14 mouse cellular contexts compared by ENCODE assay signal in the genomic region with DNA sequence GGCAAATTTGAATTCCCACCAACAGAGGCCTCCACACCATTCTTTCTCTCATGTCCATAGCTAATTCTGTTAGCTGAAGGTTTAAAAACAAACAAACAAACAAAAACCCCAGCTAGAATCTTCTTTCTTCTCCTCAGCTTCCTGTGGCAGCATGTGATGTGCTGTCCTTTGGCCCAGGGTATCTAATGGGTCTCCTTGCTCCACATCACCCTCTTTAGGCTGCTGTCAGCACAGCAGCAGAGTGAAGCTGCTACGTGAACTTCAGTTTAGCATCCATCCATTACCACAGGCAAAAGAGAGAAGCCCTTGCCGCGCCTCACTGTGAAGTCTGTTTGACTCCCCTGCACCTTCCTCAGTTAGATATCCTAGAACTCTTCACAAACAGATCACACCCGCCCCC. TPM values are rescaled to one million over a fixed set of nuclear protein-coding genes. Genes with fewer than 3 reads are reported as not detected.
DNase-seq lines count a peak whose midpoint lies in the region; ATAC-seq and TF ChIP-seq lines count a peak whose summit lies in the region.
"Had no signal": no experiment of that assay in that cellular context is flagged by ENCODE, and none has a peak within 500 bp of the region (broad histone marks: within the 10 kb centered on the region; RNA-seq: fewer than 3 reads in every experiment).

No protein-coding gene starts in this region.

- no peaks in the 10 kb centered on the region for H3K9me3 ChIP-seq in kidney, embryonic 14.5 days (ENCODE audit: control insufficient read depth, low read length)
- H3K9me3 ChIP-seq in E14TG2a.4 (ENCODE audit: low read length), result no peaks in the 10 kb centered on the region
- no peaks in the 10 kb centered on the region for H3K9me3 ChIP-seq in hindbrain, embryonic 14.5 days (ENCODE audit: control insufficient read depth, low read length)
- H3K9me3 ChIP-seq: embryonic facial prominence, embryonic 13.5 days; midbrain, embryonic 10.5 days; neural tube, embryonic 12.5 days had no signal

- ATAC-seq in kidney, embryonic 14.5 days (ENCODE audit: low FRiP score, low TSS enrichment), result no peak
- no peak for ATAC-seq in hindbrain, embryonic 14.5 days (ENCODE audit: low FRiP score)
- ATAC-seq: activated CD4-positive, CD25-positive, alpha-beta regulatory T cell, adult 4 months had no signal

- H3K36me3 ChIP-seq in kidney, embryonic 14.5 days (ENCODE audit: control insufficient read depth, insufficient read depth, low read length), result no peaks in the 10 kb centered on the region
- H3K36me3 ChIP-seq in E14TG2a.4 (ENCODE audit: insufficient read depth, low read length), result peaks cover 8% of the 10 kb centered on the region; the same call in 1 of the 2 replicates
- no peaks in the 10 kb centered on the region for H3K36me3 ChIP-seq in hindbrain, embryonic 14.5 days (replicated peaks; ENCODE audit: control insufficient read depth, insufficient read depth)
- H3K36me3 ChIP-seq: midbrain, embryonic 10.5 days; neural tube, embryonic 12.5 days had no signal

- H3K4me3 ChIP-seq in kidney, embryonic 14.5 days (ENCODE audit: low read length), result no peak overlapping the region
- H3K4me3 ChIP-seq in E14TG2a.4 (replicated peaks; ENCODE audit: low read length), result no peak overlapping the region
- H3K4me3 ChIP-seq in embryonic fibroblast, embryonic 13.5 days (ENCODE audit: insufficient read depth, low read length), result no peak overlapping the region
- H3K4me3 ChIP-seq in hindbrain, embryonic 14.5 days (replicated peaks; ENCODE audit: low read length), result no peak overlapping the region
- H3K4me3 ChIP-seq: embryonic facial prominence, embryonic 13.5 days; limb, embryonic 13.5 days; midbrain, embryonic 10.5 days; neural tube, embryonic 12.5 days had no signal

- peak; percentile 34 for DNase-seq in kidney, postnatal 10 days
- DNase-seq in 416B (ENCODE audit: low read depth), result peak; percentile 54
- DNase-seq in right cerebral cortex, postnatal 10 days (ENCODE audit: low spot score in 2 of 2), result no peak
- DNase-seq in hindbrain, embryonic 14.5 days (ENCODE audit: low spot score), result no peak
- DNase-seq in adrenal gland, adult 8-10 months, result no peak
- DNase-seq: cerebellum, adult 11 months had no signal

- H3K9ac ChIP-seq in kidney, embryonic 14.5 days (ENCODE audit: low read depth, low read length), result no peak overlapping the region
- H3K9ac ChIP-seq in hindbrain, embryonic 14.5 days, result no peak overlapping the region
- H3K9ac ChIP-seq: embryonic facial prominence, embryonic 13.5 days; limb, embryonic 13.5 days; neural tube, embryonic 12.5 days had no signal

- H3K27ac ChIP-seq in kidney, embryonic 14.5 days (ENCODE audit: low read depth, low read length), result no peak overlapping the region
- no peak overlapping the region for H3K27ac ChIP-seq in embryonic fibroblast, embryonic 13.5 days (ENCODE audit: insufficient read depth, low read length)
- no peak overlapping the region for H3K27ac ChIP-seq in hindbrain, embryonic 14.5 days
- H3K27ac ChIP-seq: embryonic facial prominence, embryonic 13.5 days; limb, embryonic 13.5 days; midbrain, embryonic 10.5 days; neural tube, embryonic 12.5 days had no signal

- H3K4me2 ChIP-seq in kidney, embryonic 14.5 days (replicated peaks; ENCODE audit: low read depth, low read length), result no peak overlapping the region
- no peak overlapping the region for H3K4me2 ChIP-seq in hindbrain, embryonic 14.5 days (replicated peaks)
- H3K4me2 ChIP-seq: embryonic facial prominence, embryonic 13.5 days; limb, embryonic 13.5 days; neural tube, embryonic 12.5 days had no signal

- 77% methylated on average over 4 of the region's 4 CpGs for WGBS in kidney, embryonic 14.5 days
- 78% methylated on average over 4 of the region's 4 CpGs for WGBS in hindbrain, embryonic 14.5 days

- TF ChIP-seq CTCF in E14TG2a.4 (conservative IDR thresholded peaks at IDR 0.05; ENCODE audit: low read length), result peak; percentile 40
- peak; percentile 35; the same call in 1 of the 2 replicates for TF ChIP-seq CTCF in embryonic fibroblast, embryonic 13.5 days (IDR thresholded peaks at IDR 0.05; ENCODE audit: borderline replicate concordance, insufficient read depth, low read length)

- TF ChIP-seq POLR2A in embryonic fibroblast, embryonic 13.5 days (IDR thresholded peaks at IDR 0.05; ENCODE audit: low read depth, low read length), result no peak

- no peaks in the 10 kb centered on the region for H3K4me1 ChIP-seq in kidney, embryonic 14.5 days (ENCODE audit: control insufficient read depth, insufficient read depth, low read length)
- H3K4me1 ChIP-seq in E14TG2a.4 (replicated peaks; ENCODE audit: low read depth, low read length), result peaks cover 17% of the 10 kb centered on the region
- no peaks in the 10 kb centered on the region for H3K4me1 ChIP-seq in embryonic fibroblast, embryonic 13.5 days (ENCODE audit: control insufficient read depth, insufficient read depth, low read length)
- H3K4me1 ChIP-seq in hindbrain, embryonic 14.5 days (replicated peaks; ENCODE audit: control insufficient read depth, insufficient read depth, low read length), result no peaks in the 10 kb centered on the region
- H3K4me1 ChIP-seq: limb, embryonic 13.5 days; midbrain, embryonic 10.5 days; neural tube, embryonic 12.5 days had no signal

- no peaks in the 10 kb centered on the region for H3K27me3 ChIP-seq in kidney, embryonic 14.5 days (ENCODE audit: control insufficient read depth, insufficient read depth, low read length)
- no peaks in the 10 kb centered on the region for H3K27me3 ChIP-seq in E14TG2a.4 (ENCODE audit: insufficient read depth, low read length)
- H3K27me3 ChIP-seq in hindbrain, embryonic 14.5 days (ENCODE audit: control insufficient read depth, insufficient read depth, low read length), result no peaks in the 10 kb centered on the region
- H3K27me3 ChIP-seq: embryonic facial prominence, embryonic 13.5 days; limb, embryonic 13.5 days; neural tube, embryonic 12.5 days had no signal

RNA-seq across cellular contexts. Expression of gene Mustn1, which starts 21.0 kb away (rescaled TPM):
- polyA plus RNA-seq in kidney, embryonic 14.5 days (2014; fragmentation: Nextera tagmentation; extraction: Ambion mirVana), result 2.7 TPM in 2 replicates
- polyA plus RNA-seq in embryonic fibroblast, embryonic 13.5 days (2011; ENCODE audit: insufficient read length, low read depth, missing spikeins), result 2.9 and 4.9 TPM in 2 replicates
- polyA plus RNA-seq in hindbrain, embryonic 14.5 days (2014; fragmentation: Nextera tagmentation; extraction: Ambion mirVana), result 0.67 and 1.5 TPM in 2 replicates
- 1 to 10 TPM; 1.7 to 2.9 (median 2.7) TPM for total RNA-seq in adrenal gland, adult 8-10 months (2022)

RNA-seq across cellular contexts. Expression of gene Itih4, which starts 28.3 kb away (rescaled TPM):
- 0.12 and 0.26 TPM in 2 replicates for polyA plus RNA-seq in kidney, embryonic 14.5 days (2014; fragmentation: Nextera tagmentation; extraction: Ambion mirVana)
- 0.13 TPM in 1 of 2 replicates, not detected in the other for polyA plus RNA-seq in embryonic fibroblast, embryonic 13.5 days (2011; ENCODE audit: insufficient read length, low read depth, missing spikeins)
- not detected in 2 replicates for polyA plus RNA-seq in hindbrain, embryonic 14.5 days (2014; fragmentation: Nextera tagmentation; extraction: Ambion mirVana)
- total RNA-seq in adrenal gland, adult 8-10 months (2022), result 1 to 10 TPM in 3 of 4 experiments, under 1 TPM in 1; 0.65 to 4.7 (median 2.9) TPM
- polyA plus RNA-seq: activated CD4-positive, CD25-positive, alpha-beta regulatory T cell, adult 4 months; embryonic facial prominence, embryonic 13.5 days; midbrain, embryonic 10.5 days; neural tube, embryonic 12.5 days had no signal

RNA-seq across cellular contexts. Expression of gene Tmem110, which starts 32.6 kb away (rescaled TPM):
- polyA plus RNA-seq in kidney, embryonic 14.5 days (2014; fragmentation: Nextera tagmentation; extraction: Ambion mirVana), result 26.8 and 29.5 TPM in 2 replicates
- 17.4 and 24.8 TPM in 2 replicates for polyA plus RNA-seq in embryonic fibroblast, embryonic 13.5 days (2011; ENCODE audit: insufficient read length, low read depth, missing spikeins)
- polyA plus RNA-seq in hindbrain, embryonic 14.5 days (2014; fragmentation: Nextera tagmentation; extraction: Ambion mirVana), result 21.6 and 24.0 TPM in 2 replicates
- total RNA-seq in adrenal gland, adult 8-10 months (2022), result 10 to 100 TPM; 20.1 to 23.7 (median 22.8) TPM

Comparison
In these comparisons a context has a peak if more than half of its experiments do, and no peak if none do; other contexts are left out.
1. DNase-seq: peak in kidney, postnatal 10 days (single experiment) and 416B (single experiment); none in right cerebral cortex, postnatal 10 days (0 of 2), hindbrain, embryonic 14.5 days (single experiment) and adrenal gland, adult 8-10 months (single experiment).